Mouse (Mus musculus) hindbrain, postnatal 0 days (tissue): ENCODE measurements around the gene Phgdh. TPM values are rescaled to one million over a fixed set of nuclear protein-coding genes. Genes with fewer than 3 reads are reported as not detected.

Source experiments
- ATAC-seq: fragments of 200-750 bp; cut with Nextera tagmentation; 2 replicates; pipeline ENCODE4 v1.8.0; 2017; ENCODE audit warnings: mild to moderate bottlenecking, moderate TSS enrichment, moderate library complexity
- DNase-seq: peaks from one replicate; pipeline ENCODE4 v3.0.0-alpha.2; 2015; ENCODE audit warnings: low spot score
- H3K27ac ChIP-seq: fragments of 300-500 bp; sonication (generic); 2 replicates; pipeline ENCODE4 v1.5.1; 2014; ENCODE audit warnings: mild to moderate bottlenecking
- H3K27me3 ChIP-seq: fragments of 300-500 bp; sonication (generic); 2 replicates; pipeline ENCODE4 v1.6.1; 2014; ENCODE audit warnings: low read length, mixed read lengths; ENCODE audit not compliant: insufficient read depth
- H3K36me3 ChIP-seq: fragments of 300-500 bp; sonication (generic); 2 replicates; pipeline ENCODE4 v1.6.1; 2014; ENCODE audit warnings: low read length, mixed read lengths; ENCODE audit not compliant: insufficient read depth
- H3K4me1 ChIP-seq: fragments of 300-500 bp; sonication (generic); 2 replicates; pipeline ENCODE4 v1.6.1; 2014; ENCODE audit warnings: antibody characterized with exemption, low read length, mixed read lengths; ENCODE audit not compliant: insufficient read depth
- H3K4me2 ChIP-seq: fragments of 300-500 bp; sonication (generic); 2 replicates; pipeline ENCODE4 v1.6.1; 2014; ENCODE audit warnings: low read depth, mild to moderate bottlenecking, low read length, moderate library complexity, mixed read lengths
- H3K4me3 ChIP-seq: fragments of 300-500 bp; sonication (generic); 2 replicates; pipeline ENCODE4 v1.5.1; 2014; ENCODE audit warnings: low read length
- H3K9ac ChIP-seq: fragments of 300-500 bp; sonication (generic); replicated peaks from 2 replicates; pipeline ENCODE4 v1.6.1; 2014; ENCODE audit warnings: mild to moderate bottlenecking, low read length, moderate library complexity, mixed read lengths
- H3K9me3 ChIP-seq: fragments of 300-500 bp; sonication (generic); 2 replicates; pipeline ENCODE4 v1.6.1; 2016; ENCODE audit warnings: low read length, mixed read lengths
- CTCF ChIP-seq: IDR thresholded peaks from 2 replicates; pipeline ENCODE4 v1.5.1; 2016; ENCODE audit warnings: antibody characterized with exemption, control low read depth, low read depth
- WGBS: fragments of 180-500 bp; shearing (Covaris S2); extraction: QIAGEN DNeasy Blood & Tissue Kit; methylation state at CpG from one replicate; pipeline ENCODE4 v1.1.7; 2014; 5-methylcytosine and 5-hydroxymethylcytosine counted together
- polyA plus RNA-seq: library from polyadenylated mRNA; unstranded; fragments of >200 nt; fragmentation: Nextera tagmentation; extraction: Ambion mirVana; gene quantifications from 2 replicates; pipeline ENCODE4 v1.2.1, GENCODE M21; 2015
- total RNA-seq: library from RNA; depleted of rRNA; stranded (reverse); fragments of >200 nt; gene quantifications from 2 replicates; pipeline ENCODE4 v1.2.3, GENCODE M21; 2014; rRNA removed

The Phgdh gene
- total and polyA plus RNA-seq, 2 experiments from 2014 or later: 261 to 370 TPM

DNA sequence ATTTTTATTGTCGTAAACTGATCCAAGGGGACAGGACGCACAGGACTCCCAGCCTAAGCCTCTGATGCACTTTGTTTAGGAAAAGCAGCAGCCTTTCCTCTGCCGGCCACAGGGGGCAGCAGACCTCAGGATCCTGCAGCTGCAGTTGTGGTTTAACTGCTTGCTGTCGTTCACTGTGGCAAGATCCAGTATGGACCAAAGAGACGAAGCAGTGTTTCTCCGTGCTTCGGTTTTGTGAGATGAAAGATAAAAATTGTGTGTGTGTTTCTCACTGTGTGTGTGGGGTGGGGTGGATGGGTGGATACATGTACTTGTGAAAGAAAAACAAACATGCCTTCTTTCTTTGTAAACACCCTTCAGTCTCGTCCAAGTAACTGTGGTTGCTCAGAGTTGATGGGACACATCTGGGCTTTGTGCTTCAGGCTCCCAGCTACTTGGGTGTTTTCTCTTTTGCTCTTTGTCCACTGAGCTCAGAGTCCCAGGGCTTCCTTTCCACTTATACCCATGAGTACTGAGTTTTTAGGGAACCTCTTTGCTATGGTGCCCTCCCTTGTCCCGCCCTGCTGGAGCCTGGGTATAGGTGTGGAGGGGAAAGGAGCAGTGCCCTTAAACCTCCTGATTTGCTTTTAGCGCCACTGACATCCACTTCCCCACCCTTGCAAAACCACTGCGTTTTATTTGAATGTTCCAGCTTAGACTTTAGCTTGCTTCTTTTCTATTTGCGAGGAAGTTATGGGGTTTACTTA, 58.7 kb downstream of the Phgdh start:
- 38% methylated on average over 12 of the region's 12 CpGs for WGBS
- H3K9ac ChIP-seq: no peak overlapping the region
- H3K27ac ChIP-seq: no peak overlapping the region; the same call in 1 of the 2 replicates
- no peaks in the 10 kb centered on the region for H3K4me1 ChIP-seq
- H3K36me3 ChIP-seq: no peaks in the 10 kb centered on the region
- TF ChIP-seq CTCF: peak; percentile 96
- H3K4me2 ChIP-seq: peak overlapping the region; percentile 27; the same call in 1 of the 2 replicates
- ATAC-seq (peak; percentile 88), DNase-seq (peak; percentile 84)
- H3K27me3 ChIP-seq: no peaks in the 10 kb centered on the region
- H3K4me3 ChIP-seq: peak overlapping the region; percentile 8; the same call in 1 of the 2 replicates
- H3K9me3 ChIP-seq: no peaks in the 10 kb centered on the region

- H3K4me3 ChIP-seq: peak within 1 kb of the TSS; percentile 8; the same call in 1 of the 2 replicates
- ATAC-seq (peak; percentile 64), DNase-seq (peak; percentile 34)
- H3K36me3 ChIP-seq: no peaks in the 10 kb centered on the region
- H3K27ac ChIP-seq: peak within 1 kb of the TSS; percentile 27
- H3K4me2 ChIP-seq: peak within 1 kb of the TSS; percentile 27; the same call in 1 of the 2 replicates
- 59% methylated on average over 14 of the region's 14 CpGs for WGBS
- no peak for TF ChIP-seq CTCF
- H3K9ac ChIP-seq: no peak within 1 kb of the TSS
- no peaks in the 10 kb centered on the region for H3K27me3 ChIP-seq
- H3K4me1 ChIP-seq: no peaks in the 10 kb centered on the region
- no peaks in the 10 kb centered on the region for H3K9me3 ChIP-seq
These were observed 59.4 kb downstream of the Phgdh start, which contains the start of gene Hmgcs2 for GRCm38 (mm10) chr3:98280204-98280932. Gene Hmgcs2, plus strand, starts transcription at chr3:98280435.

DNA sequence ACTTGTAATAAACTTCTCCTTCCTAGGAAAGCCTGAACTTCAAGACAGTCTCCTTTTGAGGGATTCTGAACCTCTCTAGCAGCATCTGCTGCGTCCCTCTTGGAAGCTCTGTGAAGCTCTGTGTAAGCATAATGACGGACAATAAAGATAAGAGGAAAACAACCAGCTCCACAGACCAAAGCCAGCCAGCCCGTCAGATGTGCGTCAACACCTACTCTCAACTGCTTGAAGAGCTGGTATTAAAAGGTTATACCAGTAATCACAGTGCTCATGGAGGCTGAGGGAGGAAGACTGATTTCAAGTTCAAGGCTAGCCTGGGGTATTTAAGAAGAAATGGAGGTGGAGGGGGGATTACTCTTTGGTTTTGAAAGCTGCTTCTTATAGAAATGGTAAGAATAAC, 60.1 kb downstream of the Phgdh start:
- no peak for TF ChIP-seq CTCF
- no peaks in the 10 kb centered on the region for H3K36me3 ChIP-seq
- H3K27me3 ChIP-seq: no peaks in the 10 kb centered on the region
- WGBS: 79% methylated on average over 4 of the region's 4 CpGs
- H3K9me3 ChIP-seq: no peaks in the 10 kb centered on the region
- no peak overlapping the region for H3K4me2 ChIP-seq
- H3K4me3 ChIP-seq: no peak overlapping the region
- H3K27ac ChIP-seq: no peak overlapping the region
- no peak overlapping the region for H3K9ac ChIP-seq
- H3K4me1 ChIP-seq: no peaks in the 10 kb centered on the region
- DNase-seq: no peak
- no peak for ATAC-seq

GRCm38 (mm10) chr3:98273623-98274398, 66.0 kb downstream of the Phgdh start:
- H3K4me2 ChIP-seq: no peak overlapping the region
- H3K9ac ChIP-seq: no peak overlapping the region
- H3K9me3 ChIP-seq: no peaks in the 10 kb centered on the region
- ATAC-seq (no peak; the same call in 1 of the 2 replicates), DNase-seq (peak; percentile 12)
- H3K36me3 ChIP-seq: no peaks in the 10 kb centered on the region
- WGBS: 51% methylated on average over 11 of the region's 11 CpGs
- H3K4me3 ChIP-seq: no peak overlapping the region
- H3K27me3 ChIP-seq: no peaks in the 10 kb centered on the region
- TF ChIP-seq CTCF: no peak
- no peaks in the 10 kb centered on the region for H3K4me1 ChIP-seq
- no peak overlapping the region for H3K27ac ChIP-seq

- no peaks in the 10 kb centered on the region for H3K9me3 ChIP-seq
- H3K9ac ChIP-seq: no peak overlapping the region
- no peaks in the 10 kb centered on the region for H3K36me3 ChIP-seq
- H3K4me1 ChIP-seq: peaks cover 8% of the 10 kb centered on the region
- peak; percentile 32 for DNase-seq
- H3K4me3 ChIP-seq: no peak overlapping the region
- no peak overlapping the region for H3K4me2 ChIP-seq
- no peaks in the 10 kb centered on the region for H3K27me3 ChIP-seq
- no peak for TF ChIP-seq CTCF
- WGBS: 11% methylated on average over 6 of the region's 6 CpGs
- peak; percentile 47; the same call in 1 of the 2 replicates for ATAC-seq
- peak overlapping the region; percentile 36; the same call in 1 of the 2 replicates for H3K27ac ChIP-seq
These were observed 72.5 kb downstream of the Phgdh start for GRCm38 (mm10) chr3:98267249-98267651.

Other genes starting within 250 kb of the Phgdh start
- gene Adam30, start 179.4 kb downstream of the Phgdh start, total RNA-seq: 0.10 TPM in 1 of 2 replicates, not detected in the other
- not detected in 2 replicates for gene Adam30, start 179.4 kb downstream of the Phgdh start, polyA plus RNA-seq
- not detected in 2 replicates for gene Reg4, start 117.8 kb downstream of the Phgdh start, total RNA-seq
- 0.19 TPM in 1 of 2 replicates, not detected in the other for gene Reg4, start 117.8 kb downstream of the Phgdh start, polyA plus RNA-seq
- 23.9 and 30.5 TPM in 2 replicates for gene Hmgcs2, start 59.6 kb downstream of the Phgdh start, total RNA-seq
- gene Hmgcs2, start 59.6 kb downstream of the Phgdh start, polyA plus RNA-seq: 40.2 and 42.2 TPM in 2 replicates
- 29.1 and 29.6 TPM in 2 replicates for gene Zfp697, start 42.5 kb upstream of the Phgdh start, total RNA-seq
- gene Zfp697, start 42.5 kb upstream of the Phgdh start, polyA plus RNA-seq: 15.3 and 17.3 TPM in 2 replicates
- gene Gm4450, start 117.1 kb upstream of the Phgdh start, total RNA-seq: not detected in 2 replicates
- not detected in 2 replicates for gene Gm4450, start 117.1 kb upstream of the Phgdh start, polyA plus RNA-seq
- gene Hsd3b4, start 170.5 kb upstream of the Phgdh start, total RNA-seq: not detected in 2 replicates
- gene Hsd3b4, start 170.5 kb upstream of the Phgdh start, polyA plus RNA-seq: not detected in 2 replicates
- not detected in 2 replicates for gene Gm10681, start 248.8 kb upstream of the Phgdh start, total RNA-seq
- gene Gm10681, start 248.8 kb upstream of the Phgdh start, polyA plus RNA-seq: not detected in 2 replicates